Mouse (Mus musculus): ENCODE measurements at regions not wholly inside any gene's neighbourhood (a gene's known extent, or its start where the extent isn't known, plus 50 kb on each side); places are given as distances from the start of the nearest gene placed in this dataset.
"Not testable (repeated sequence)": the region's sequence is repeated elsewhere in the genome, so short reads cannot be mapped to it uniquely, and the experiment has no call there.

DNA sequence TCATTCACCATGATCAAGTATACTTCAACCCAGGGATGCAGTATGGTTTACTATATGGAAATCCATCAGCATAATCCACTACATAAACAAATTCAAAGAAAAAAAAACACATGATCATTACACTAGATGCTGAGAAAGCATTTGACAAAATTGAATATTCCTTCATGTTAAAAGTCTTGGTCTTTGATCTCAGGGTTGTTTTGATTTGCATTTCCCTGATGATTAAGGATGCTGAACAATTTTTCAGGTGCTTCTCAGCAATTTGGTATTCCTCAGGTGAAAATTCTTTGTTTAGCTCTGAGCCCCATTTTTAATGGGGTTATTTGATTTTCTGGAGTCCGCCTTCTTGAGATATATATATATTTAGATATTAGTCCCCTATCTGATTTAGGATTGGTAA is 123.4 kb upstream of the Hsf2 start:
- not testable (repeated sequence) for DNase-seq
